Mouse (Mus musculus) CH12.LX (cell line): Measurements from ENCODE around the gene 4930402H24Rik.

Source experiments
- CTCF ChIP-seq, 2 experiments: IDR thresholded peaks in 1 of 2; conservative IDR thresholded peaks in 1 of 2; 2 replicates each; pipeline ENCODE4 v1.5.1; 2011 to 2012; ENCODE audit warnings: low read depth in 2 of 2, low read length in 2 of 2, improper control_type of control experiment in 1 of 2, inconsistent platforms in 1 of 2, mild to moderate bottlenecking in 1 of 2, moderate library complexity in 1 of 2
- JUN ChIP-seq: IDR thresholded peaks from 2 replicates; pipeline ENCODE4 v1.6.1; 2011; ENCODE audit warnings: low read depth, mild to moderate bottlenecking, low read length, improper control_type of control experiment, moderate library complexity; ENCODE audit not compliant: insufficient read depth
- MAFK ChIP-seq: IDR thresholded peaks from 2 replicates; pipeline ENCODE4 v1.6.1; 2011; ENCODE audit warnings: low read length, improper control_type of control experiment; ENCODE audit not compliant: insufficient replicate concordance
- MAX ChIP-seq: IDR thresholded peaks from 2 replicates; pipeline ENCODE4 v1.6.1; 2011; ENCODE audit warnings: low read length, improper control_type of control experiment
- MEF2A ChIP-seq: IDR thresholded peaks from 2 replicates; pipeline ENCODE4 v1.6.1; 2014; ENCODE audit warnings: low read depth, mild to moderate bottlenecking, inconsistent platforms, low read length, improper control_type of control experiment, borderline replicate concordance
- POLR2A ChIP-seq: IDR thresholded peaks from 2 replicates; pipeline ENCODE4 v1.6.1; 2011; ENCODE audit warnings: low read depth, mild to moderate bottlenecking, improper control_type of control experiment, low read length
- SMC3 ChIP-seq: IDR thresholded peaks from 2 replicates; pipeline ENCODE4 v1.6.1; 2011; ENCODE audit warnings: low read depth, low read length, improper control_type of control experiment
- UBTF ChIP-seq: IDR thresholded peaks from 2 replicates; pipeline ENCODE4 v1.6.1; 2012; ENCODE audit warnings: low read depth, mild to moderate bottlenecking, inconsistent platforms, low read length, improper control_type of control experiment, moderate library complexity
- USF1 ChIP-seq: IDR thresholded peaks from 2 replicates; pipeline ENCODE4 v1.6.1; 2014; ENCODE audit warnings: low read depth, mild to moderate bottlenecking, inconsistent platforms, low read length, improper control_type of control experiment
- ZMIZ1 ChIP-seq: IDR thresholded peaks from 2 replicates; pipeline ENCODE4 v1.6.1; 2012; ENCODE audit warnings: low read depth, mild to moderate bottlenecking, inconsistent platforms, low read length, improper control_type of control experiment

GRCm38 (mm10) chr2:130886983-130887382 is 19.2 kb downstream of the 4930402H24Rik start:
- no peak for TF ChIP-seq JUN
- TF ChIP-seq USF1, result no peak
- no peak for TF ChIP-seq POLR2A
- no peak for TF ChIP-seq MEF2A
- TF ChIP-seq CTCF (conservative IDR thresholded peaks at IDR 0.05 in 1 of 2, IDR thresholded peaks at IDR 0.05 in 1 of 2; ENCODE audit: low read depth in 2 of 2, low read length in 2 of 2), result no peak
- no peak for TF ChIP-seq UBTF
- TF ChIP-seq MAFK, result no peak
- no peak for TF ChIP-seq ZMIZ1
- no peak for TF ChIP-seq SMC3
- TF ChIP-seq MAX, result no peak
